ENCODE assay signal across 22 mouse cellular contexts in genomic region chr5:37049111-37049510, GRCm38 (mm10). TPM values are rescaled to one million over a fixed set of nuclear protein-coding genes. Genes with fewer than 3 reads are reported as not detected.
A peak's percentile ranks its signal among the peaks of the same experiment; 100 is the strongest.
DNase-seq lines count a peak whose midpoint lies in the region; ATAC-seq and TF ChIP-seq lines count a peak whose summit lies in the region.
"Had no signal": no experiment of that assay in that cellular context is flagged by ENCODE, and none has a peak within 500 bp of the region (broad histone marks: within the 10 kb centered on the region; RNA-seq: fewer than 3 reads in every experiment).

No protein-coding gene starts in this region.

- H3K36me3 ChIP-seq in intestine, embryonic 15.5 days: no peaks in the 10 kb centered on the region
- H3K36me3 ChIP-seq in intestine, postnatal 0 days (ENCODE audit: control insufficient read depth, insufficient read depth): no peaks in the 10 kb centered on the region
- no peaks in the 10 kb centered on the region for H3K36me3 ChIP-seq in midbrain, embryonic 15.5 days (replicated peaks)
- H3K36me3 ChIP-seq: embryonic facial prominence, embryonic 10.5 days; heart, embryonic 13.5 days; hindbrain, embryonic 15.5 days had no signal

- WGBS in intestine, embryonic 15.5 days: 63% methylated on average over 2 of the region's 2 CpGs
- WGBS in intestine, postnatal 0 days: 49% methylated on average over 2 of the region's 2 CpGs
- 78% methylated on average over 2 of the region's 2 CpGs for WGBS in midbrain, embryonic 15.5 days

- peak; percentile 44 for DNase-seq in thymus, postnatal 14 days
- no peak for DNase-seq in thymus, postnatal 0 days (ENCODE audit: low spot score)
- DNase-seq in induced T-regulatory cell, adult 2 months (ENCODE audit: low read depth): peak; percentile 32
- DNase-seq in left cerebral cortex, adult 18-20 months (ENCODE audit: low spot score in 2 of 2): no peak
- DNase-seq: adrenal gland, adult 8-10 months; adrenal gland, postnatal 36 days; cerebellum, adult 2 months; cerebellum, postnatal 10 days; gastrocnemius, adult 2 months; gastrocnemius, postnatal 36 days; heart, adult 11 months; heart, postnatal 36 days had no signal

- no peaks in the 10 kb centered on the region for H3K27me3 ChIP-seq in intestine, embryonic 15.5 days (replicated peaks)
- no peaks in the 10 kb centered on the region for H3K27me3 ChIP-seq in intestine, postnatal 0 days (replicated peaks; ENCODE audit: control insufficient read depth, insufficient read depth, low read length)
- H3K27me3 ChIP-seq in midbrain, embryonic 15.5 days (replicated peaks): no peaks in the 10 kb centered on the region
- H3K27me3 ChIP-seq: hindbrain, embryonic 15.5 days had no signal

- ATAC-seq in intestine, embryonic 15.5 days: peak; percentile 26; the same call in 1 of the 2 replicates
- no peak for ATAC-seq in intestine, postnatal 0 days
- no peak for ATAC-seq in midbrain, embryonic 15.5 days (replicated peaks)
- ATAC-seq: forebrain, embryonic 14.5 days had no signal

- 0 out of 2 replicates have a peak, but pooled peaks cover 3% of the 10 kb centered on the region for H3K4me1 ChIP-seq in intestine, embryonic 15.5 days (replicated peaks)
- no peaks in the 10 kb centered on the region for H3K4me1 ChIP-seq in intestine, postnatal 0 days (replicated peaks; ENCODE audit: control insufficient read depth, insufficient read depth, low read length)
- peaks cover 22% of the 10 kb centered on the region; the same call in 1 of the 2 replicates for H3K4me1 ChIP-seq in midbrain, embryonic 15.5 days

- no peak overlapping the region for H3K9ac ChIP-seq in intestine, embryonic 15.5 days
- H3K9ac ChIP-seq in intestine, postnatal 0 days (ENCODE audit: low read depth, low read length): no peak overlapping the region
- no peak overlapping the region for H3K9ac ChIP-seq in midbrain, embryonic 15.5 days
- H3K9ac ChIP-seq: heart, embryonic 13.5 days; hindbrain, embryonic 15.5 days had no signal

- H3K4me2 ChIP-seq in intestine, embryonic 15.5 days (replicated peaks): no peak overlapping the region
- no peak overlapping the region for H3K4me2 ChIP-seq in intestine, postnatal 0 days (replicated peaks; ENCODE audit: low read depth)
- H3K4me2 ChIP-seq in midbrain, embryonic 15.5 days: no peak overlapping the region
- H3K4me2 ChIP-seq: heart, embryonic 13.5 days; hindbrain, embryonic 15.5 days had no signal

- no peak overlapping the region for H3K27ac ChIP-seq in intestine, embryonic 15.5 days
- H3K27ac ChIP-seq in intestine, postnatal 0 days (ENCODE audit: low read depth, low read length): no peak overlapping the region
- H3K27ac ChIP-seq in midbrain, embryonic 15.5 days: no peak overlapping the region
- H3K27ac ChIP-seq: embryonic facial prominence, embryonic 10.5 days; gastrocnemius, adult 2 months; heart, embryonic 13.5 days; hindbrain, embryonic 15.5 days had no signal

- TF ChIP-seq CTCF in intestine, postnatal 0 days (IDR thresholded peaks at IDR 0.05; ENCODE audit: low read depth): no peak

- no peak overlapping the region for H3K4me3 ChIP-seq in intestine, embryonic 15.5 days (replicated peaks)
- H3K4me3 ChIP-seq in intestine, postnatal 0 days (ENCODE audit: low read depth, low read length): no peak overlapping the region
- H3K4me3 ChIP-seq in midbrain, embryonic 15.5 days: no peak overlapping the region
- H3K4me3 ChIP-seq: embryonic facial prominence, embryonic 10.5 days; gastrocnemius, adult 2 months; heart, embryonic 13.5 days; hindbrain, embryonic 15.5 days had no signal

- H3K9me3 ChIP-seq in intestine, embryonic 15.5 days: no peaks in the 10 kb centered on the region
- H3K9me3 ChIP-seq in intestine, postnatal 0 days (ENCODE audit: control insufficient read depth): no peaks in the 10 kb centered on the region
- H3K9me3 ChIP-seq in midbrain, embryonic 15.5 days: no peaks in the 10 kb centered on the region
- H3K9me3 ChIP-seq: embryonic facial prominence, embryonic 10.5 days; heart, embryonic 13.5 days; hindbrain, embryonic 15.5 days had no signal

RNA-seq across cellular contexts. Expression of gene Gm1043, which starts 36.1 kb away (rescaled TPM):
- 0.01 and 0.05 TPM in 2 replicates for polyA plus RNA-seq in intestine, embryonic 15.5 days (2015; fragmentation: Nextera tagmentation; extraction: Ambion mirVana)
- 0.03 TPM in 1 of 2 replicates, not detected in the other for polyA plus RNA-seq in intestine, postnatal 0 days (2015; fragmentation: Nextera tagmentation; extraction: Ambion mirVana)
- 0.22 and 0.27 TPM in 2 replicates for polyA plus RNA-seq in thymus, postnatal 0 days (2015; fragmentation: Nextera tagmentation; extraction: Ambion mirVana)
- total RNA-seq in left cerebral cortex, adult 18-20 months (2021): 10 to 100 TPM; 34.0 to 35.9 TPM
- polyA plus RNA-seq in midbrain, embryonic 15.5 days (2015; fragmentation: Nextera tagmentation; extraction: Ambion mirVana): 2.6 and 2.8 TPM in 2 replicates
- total RNA-seq: ES-E14; gastrocnemius, adult 2 months; gastrocnemius, postnatal 36 days; heart, postnatal 36 days had no signal
- polyA plus RNA-seq: C2C12; embryonic facial prominence, embryonic 10.5 days; heart, embryonic 13.5 days; heart, postnatal 0 days had no signal

Comparison
In these comparisons a context has a peak if more than half of its experiments do, and no peak if none do; other contexts are left out.
1. DNase-seq: peak in thymus, postnatal 14 days (single experiment) and induced T-regulatory cell, adult 2 months (single experiment); none in thymus, postnatal 0 days (single experiment) and left cerebral cortex, adult 18-20 months (0 of 2).